Mouse (Mus musculus) E14TG2a.4 (cell line): ENCODE results near the gene Slc22a18.

Source experiments
- CTCF ChIP-seq: conservative IDR thresholded peaks from 2 replicates; pipeline ENCODE4 v1.5.1; 2014; ENCODE audit warnings: low read length
- POU5F1 ChIP-seq: IDR thresholded peaks from 2 replicates; pipeline ENCODE4 v1.6.1; 2014; ENCODE audit warnings: low read length, borderline replicate concordance

DNA sequence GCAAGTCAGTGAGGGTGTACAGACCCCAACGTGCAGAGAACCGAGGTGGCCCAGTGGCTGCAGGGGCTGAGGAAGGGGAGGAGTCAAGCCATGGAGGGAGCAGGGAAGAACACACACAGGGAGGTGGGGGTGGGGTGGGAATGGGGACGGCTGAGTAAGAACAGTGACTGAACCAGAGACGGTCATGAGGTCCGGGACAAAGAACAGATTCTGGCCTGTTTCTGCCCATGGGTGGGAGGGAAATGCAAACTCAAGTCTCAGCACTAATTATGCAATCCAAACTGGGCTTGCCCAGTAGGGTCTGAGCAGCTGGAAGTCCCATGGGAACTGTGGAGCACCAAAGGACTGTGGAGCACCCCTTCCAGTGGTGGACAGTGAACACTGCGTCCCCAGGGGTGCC is 9.0 kb downstream of the Slc22a18 start:
- TF ChIP-seq CTCF (no peak), POU5F1 (no peak)
